Mouse (Mus musculus): ENCODE data around the gene Spred3. TPM values are rescaled to one million over a fixed set of nuclear protein-coding genes. Genes with fewer than 3 reads are reported as not detected.

Gene Spred3
- polyA plus RNA-seq, 1 experiment from 2014 or later, result 10.7 TPM

DNA sequence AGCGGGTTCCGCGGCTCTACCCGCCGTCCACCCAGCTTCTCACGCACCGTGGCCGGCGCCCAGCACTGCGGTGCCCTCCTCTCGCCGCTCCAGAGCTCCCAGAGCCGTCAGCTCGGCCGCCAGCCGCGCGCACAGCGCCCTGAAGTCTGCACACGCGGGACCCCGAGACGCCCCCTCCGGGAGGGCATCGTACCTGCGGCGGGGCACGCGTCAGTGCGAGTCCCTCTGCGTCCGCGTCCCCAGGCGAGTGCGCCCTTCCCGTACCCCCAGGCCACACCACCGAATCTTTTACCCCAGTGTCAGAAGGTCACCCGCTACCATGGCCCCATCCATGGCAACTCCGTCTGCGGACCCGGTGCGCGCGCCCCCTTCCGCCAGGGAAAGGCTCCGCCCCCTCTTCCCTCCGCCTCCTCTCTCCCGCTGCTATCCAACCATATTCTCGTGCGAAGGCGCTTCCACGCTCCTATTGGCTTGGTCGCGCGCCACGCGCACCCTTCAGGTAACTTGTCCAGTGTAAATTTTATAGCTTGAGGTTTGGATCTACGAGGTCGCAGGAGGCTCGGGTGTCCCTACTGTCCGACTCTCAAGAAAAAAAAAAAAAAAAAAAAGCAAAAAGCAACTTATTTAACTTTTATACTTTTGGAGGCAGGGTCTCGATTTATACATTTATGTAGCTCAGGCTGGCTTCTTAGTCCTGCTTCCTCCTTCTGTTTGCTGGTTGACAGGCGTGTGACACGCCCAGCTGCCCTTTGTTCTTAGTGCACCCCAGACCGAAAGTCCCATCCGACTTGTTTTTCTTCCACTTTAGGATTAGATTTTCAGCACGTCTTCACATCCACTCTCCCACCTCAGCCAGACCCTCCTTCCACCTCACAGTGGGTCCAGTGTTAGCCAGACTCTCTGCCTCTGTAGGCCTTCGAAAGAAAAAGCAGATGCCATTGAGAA is 14.1 kb downstream of the Spred3 start, which contains the start of gene Fam98c:
Gene Fam98c, minus strand, starts transcription at position 397 of the 945 bp plus-strand sequence.
- H3K36me3 ChIP-seq (ENCODE audit: control insufficient read depth, insufficient read depth, low read length), result no peaks in the 10 kb centered on the region
- peak within 1 kb of the TSS; percentile 92 for H3K4me2 ChIP-seq (ENCODE audit: low read length)
- H3K27ac ChIP-seq (ENCODE audit: low read length), result peak within 1 kb of the TSS; percentile 91
- H3K9me3 ChIP-seq (replicated peaks; ENCODE audit: control insufficient read depth, low read length, poor library complexity, severe bottlenecking), result no peaks in the 10 kb centered on the region
- H3K27me3 ChIP-seq (ENCODE audit: control insufficient read depth, insufficient read depth, low read depth, low read length), result peaks cover 4% of the 10 kb centered on the region
- H3K4me3 ChIP-seq (ENCODE audit: low read depth, low read length), result peak within 1 kb of the TSS; percentile 81
- 3% methylated on average over 61 of the region's 68 CpGs for WGBS
- ATAC-seq, result peak; percentile 88
- peaks cover 8% of the 10 kb centered on the region for H3K4me1 ChIP-seq (ENCODE audit: control insufficient read depth, insufficient read depth, low read length)
- peak within 1 kb of the TSS; percentile 78 for H3K9ac ChIP-seq (ENCODE audit: low read depth, low read length)

DNA sequence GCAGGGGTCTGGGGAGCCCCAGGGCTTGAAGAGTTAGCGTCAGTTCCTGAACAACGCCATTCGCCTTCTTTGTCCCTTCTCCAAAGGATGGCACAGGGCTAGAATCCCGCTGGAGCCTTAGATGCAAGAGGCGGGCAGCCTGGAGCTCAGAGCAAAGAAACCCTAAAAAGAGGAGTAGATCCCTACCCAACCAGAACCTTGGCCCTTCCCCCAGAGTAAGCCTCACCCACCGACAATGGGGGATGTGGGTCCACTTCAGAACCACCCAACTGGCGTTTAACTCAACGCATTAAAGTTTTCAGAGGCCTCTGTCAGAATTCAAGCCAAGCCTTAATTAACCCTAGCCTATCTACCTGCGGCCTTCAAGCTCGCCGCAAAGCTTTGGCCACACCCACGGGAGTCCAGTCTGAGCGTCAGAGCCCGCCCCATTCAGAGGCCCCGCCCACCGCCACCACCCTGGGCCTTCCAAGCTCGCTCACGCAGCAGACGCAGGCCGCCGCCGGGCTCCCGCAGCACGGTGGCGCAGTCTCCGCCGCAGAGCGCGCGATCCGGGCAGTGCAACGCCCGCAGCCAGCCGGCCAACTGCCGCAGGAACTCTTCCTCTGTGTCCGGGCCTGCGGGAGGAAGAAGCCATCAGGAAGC is 14.9 kb downstream of the Spred3 start:
- peak overlapping the region; percentile 92 for H3K4me2 ChIP-seq (ENCODE audit: low read length)
- H3K9me3 ChIP-seq (replicated peaks; ENCODE audit: control insufficient read depth, low read length, poor library complexity, severe bottlenecking), result no peaks in the 10 kb centered on the region
- H3K9ac ChIP-seq (ENCODE audit: low read depth, low read length), result peak overlapping the region; percentile 78
- H3K4me3 ChIP-seq (ENCODE audit: low read depth, low read length), result peak overlapping the region; percentile 81
- WGBS, result 8% methylated on average over 35 of the region's 37 CpGs
- H3K27ac ChIP-seq (ENCODE audit: low read length), result peak overlapping the region; percentile 91
- H3K36me3 ChIP-seq (ENCODE audit: control insufficient read depth, insufficient read depth, low read length), result no peaks in the 10 kb centered on the region
- H3K27me3 ChIP-seq (ENCODE audit: control insufficient read depth, insufficient read depth, low read depth, low read length), result peaks cover 4% of the 10 kb centered on the region
- H3K4me1 ChIP-seq (ENCODE audit: control insufficient read depth, insufficient read depth, low read length), result peaks cover 8% of the 10 kb centered on the region
- ATAC-seq, result peak; percentile 92

DNA sequence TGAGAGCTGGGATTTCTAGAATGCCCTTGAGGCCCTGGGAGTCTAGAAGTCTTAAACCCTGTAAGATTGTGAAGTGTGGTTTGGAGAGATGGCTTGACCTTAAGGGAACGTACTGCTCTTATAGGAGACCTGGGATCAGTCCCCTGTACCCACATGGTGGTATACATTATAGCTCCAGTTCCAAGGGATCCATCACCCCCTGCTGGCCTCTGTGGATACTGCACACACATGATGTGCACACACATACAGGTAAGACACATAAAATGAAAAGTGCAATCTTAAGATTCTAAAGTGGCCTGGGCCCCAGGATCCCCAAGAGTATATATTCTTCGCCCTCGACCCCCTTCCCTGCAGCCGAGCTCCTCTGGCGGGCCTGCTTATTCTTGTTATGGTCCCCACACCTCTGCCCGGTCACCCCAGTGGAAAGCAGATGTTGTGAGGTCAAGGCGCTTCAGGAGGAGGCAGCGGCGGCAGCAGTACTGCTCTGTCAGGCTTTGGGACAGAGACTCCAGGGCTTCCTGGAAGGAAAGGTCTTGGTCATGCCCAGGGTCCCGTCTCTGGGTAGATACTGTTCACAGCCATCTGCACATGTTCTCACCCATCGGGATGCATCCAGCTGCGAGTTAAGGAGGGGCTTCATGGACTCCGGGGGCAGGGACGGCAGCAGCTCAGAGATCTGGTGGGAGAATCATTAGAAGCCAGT is 16.0 kb downstream of the Spred3 start:
- Histone ChIP-seq H3K4me2 (ENCODE audit: low read length) (no peak overlapping the region), H3K4me3 (ENCODE audit: low read depth, low read length) (no peak overlapping the region), H3K9me3 (replicated peaks; ENCODE audit: control insufficient read depth, low read length, poor library complexity, severe bottlenecking) (no peaks in the 10 kb centered on the region), H3K27ac (ENCODE audit: low read length) (no peak overlapping the region), H3K9ac (ENCODE audit: low read depth, low read length) (no peak overlapping the region), H3K36me3 (ENCODE audit: control insufficient read depth, insufficient read depth, low read length) (no peaks in the 10 kb centered on the region), H3K4me1 (ENCODE audit: control insufficient read depth, insufficient read depth, low read length) (peaks cover 8% of the 10 kb centered on the region), H3K27me3 (ENCODE audit: control insufficient read depth, insufficient read depth, low read depth, low read length) (peaks cover 4% of the 10 kb centered on the region)
- 95% methylated on average over 14 of the region's 14 CpGs for WGBS
- no peak for ATAC-seq

DNA sequence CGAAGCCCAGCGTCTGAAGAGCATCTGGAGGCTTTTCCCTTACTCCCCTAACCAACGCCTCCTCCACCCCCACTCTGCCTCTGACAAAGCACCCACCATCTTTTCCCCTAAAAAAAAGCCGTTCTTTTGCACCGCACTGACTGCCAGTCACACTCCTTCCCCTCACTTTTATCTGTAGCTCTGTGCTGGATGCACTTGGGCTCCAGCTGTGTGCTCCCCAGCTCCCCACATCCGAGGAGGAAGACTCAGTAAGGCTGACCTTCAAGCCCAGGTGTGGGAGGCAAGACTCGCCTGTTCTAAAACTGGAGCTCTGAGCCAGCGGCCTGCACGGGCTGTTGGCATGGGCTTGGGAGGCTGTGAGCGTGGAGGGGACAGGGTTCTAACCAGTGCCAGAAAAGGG is 18.7 kb downstream of the Spred3 start:
- Histone ChIP-seq H3K9ac (ENCODE audit: low read depth, low read length) (no peak overlapping the region), H3K9me3 (replicated peaks; ENCODE audit: control insufficient read depth, low read length, poor library complexity, severe bottlenecking) (no peaks in the 10 kb centered on the region), H3K27me3 (ENCODE audit: control insufficient read depth, insufficient read depth, low read depth, low read length) (no peaks in the 10 kb centered on the region), H3K36me3 (ENCODE audit: control insufficient read depth, insufficient read depth, low read length) (no peaks in the 10 kb centered on the region), H3K4me1 (ENCODE audit: control insufficient read depth, insufficient read depth, low read length) (peaks cover 6% of the 10 kb centered on the region), H3K4me2 (ENCODE audit: low read length) (no peak overlapping the region), H3K27ac (ENCODE audit: low read length) (no peak overlapping the region), H3K4me3 (ENCODE audit: low read depth, low read length) (no peak overlapping the region)
- ATAC-seq, result no peak
- WGBS, result 63% methylated on average over 10 of the region's 10 CpGs

DNA sequence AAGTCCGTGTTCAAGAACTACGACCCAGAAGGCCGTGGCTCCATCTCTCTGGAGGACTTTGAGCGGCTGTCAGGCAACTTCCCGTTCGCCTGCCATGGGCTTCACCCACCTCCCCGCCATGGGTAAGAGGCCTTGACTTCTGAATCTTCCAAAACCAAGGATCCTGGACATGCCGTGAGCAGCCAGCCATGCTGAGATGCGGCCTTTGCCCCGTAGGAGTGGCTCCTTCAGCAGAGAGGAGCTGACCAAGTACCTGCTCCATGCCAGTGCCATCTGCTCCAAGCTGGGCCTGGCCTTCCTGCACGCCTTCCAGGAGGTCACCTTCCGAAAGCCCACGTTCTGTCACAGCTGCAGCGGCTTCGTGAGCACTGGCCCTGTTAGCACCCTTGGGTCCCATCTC is 21.4 kb downstream of the Spred3 start:
- no peaks in the 10 kb centered on the region for H3K4me1 ChIP-seq (ENCODE audit: control insufficient read depth, insufficient read depth, low read length)
- H3K4me2 ChIP-seq (ENCODE audit: low read length), result no peak overlapping the region
- WGBS, result 90% methylated on average over 15 of the region's 15 CpGs
- no peaks in the 10 kb centered on the region for H3K27me3 ChIP-seq (ENCODE audit: control insufficient read depth, insufficient read depth, low read depth, low read length)
- H3K9ac ChIP-seq (ENCODE audit: low read depth, low read length), result no peak overlapping the region
- H3K9me3 ChIP-seq (replicated peaks; ENCODE audit: control insufficient read depth, low read length, poor library complexity, severe bottlenecking), result no peaks in the 10 kb centered on the region
- no peak overlapping the region for H3K4me3 ChIP-seq (ENCODE audit: low read depth, low read length)
- no peak overlapping the region for H3K27ac ChIP-seq (ENCODE audit: low read length)
- H3K36me3 ChIP-seq (ENCODE audit: control insufficient read depth, insufficient read depth, low read length), result no peaks in the 10 kb centered on the region
- ATAC-seq, result no peak

DNA sequence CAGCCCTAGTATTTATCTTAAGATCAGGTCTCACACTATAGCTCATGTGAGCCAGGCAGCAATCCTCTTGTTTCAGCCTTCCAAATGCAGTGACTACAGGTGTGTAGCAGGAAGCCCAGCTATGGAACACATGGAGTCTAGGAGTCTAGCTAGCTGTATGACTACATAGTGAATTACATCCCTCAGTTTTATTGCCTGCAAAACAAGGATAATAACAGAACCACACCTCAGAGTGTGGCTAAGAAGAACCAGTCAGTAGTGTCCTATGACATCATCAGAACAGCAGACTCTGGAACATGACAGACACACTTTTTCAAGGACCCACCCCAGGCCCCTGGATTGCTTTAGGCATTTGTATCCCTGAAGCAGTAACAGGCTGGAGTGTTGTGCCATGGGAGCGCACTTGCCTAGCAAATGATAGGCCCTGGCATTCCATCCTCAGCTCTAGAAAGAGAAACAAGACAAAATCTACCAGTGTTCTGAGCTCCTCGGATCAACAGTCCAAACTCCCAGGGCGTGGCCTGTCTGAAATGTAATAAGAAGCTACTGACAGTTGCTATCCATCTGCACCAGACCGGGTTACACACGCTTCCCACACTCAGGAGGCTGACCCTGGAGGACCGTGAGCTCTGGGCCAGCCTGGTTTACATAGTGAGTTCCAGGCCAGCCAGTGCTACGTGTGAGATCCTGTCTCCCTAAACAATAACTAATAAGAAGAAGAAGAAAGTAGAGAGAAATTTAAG is 23.4 kb downstream of the Spred3 start:
- no peak overlapping the region for H3K4me3 ChIP-seq (ENCODE audit: low read depth, low read length)
- 87% methylated on average over 7 of the region's 7 CpGs for WGBS
- no peaks in the 10 kb centered on the region for H3K9me3 ChIP-seq (replicated peaks; ENCODE audit: control insufficient read depth, low read length, poor library complexity, severe bottlenecking)
- H3K27me3 ChIP-seq (ENCODE audit: control insufficient read depth, insufficient read depth, low read depth, low read length), result no peaks in the 10 kb centered on the region
- no peaks in the 10 kb centered on the region for H3K4me1 ChIP-seq (ENCODE audit: control insufficient read depth, insufficient read depth, low read length)
- no peaks in the 10 kb centered on the region for H3K36me3 ChIP-seq (ENCODE audit: control insufficient read depth, insufficient read depth, low read length)
- no peak overlapping the region for H3K27ac ChIP-seq (ENCODE audit: low read length)
- no peak overlapping the region for H3K4me2 ChIP-seq (ENCODE audit: low read length)
- H3K9ac ChIP-seq (ENCODE audit: low read depth, low read length), result no peak overlapping the region
- no peak for ATAC-seq

GRCm38 (mm10) chr7:29144006-29144405 is 26.2 kb downstream of the Spred3 start:
- no peak overlapping the region for H3K4me2 ChIP-seq (ENCODE audit: low read length)
- H3K4me3 ChIP-seq (ENCODE audit: low read depth, low read length), result no peak overlapping the region
- no peak overlapping the region for H3K9ac ChIP-seq (ENCODE audit: low read depth, low read length)
- 90% methylated on average over 4 of the region's 4 CpGs for WGBS
- H3K36me3 ChIP-seq (ENCODE audit: control insufficient read depth, insufficient read depth, low read length), result no peaks in the 10 kb centered on the region
- no peaks in the 10 kb centered on the region for H3K27me3 ChIP-seq (ENCODE audit: control insufficient read depth, insufficient read depth, low read depth, low read length)
- no peaks in the 10 kb centered on the region for H3K4me1 ChIP-seq (ENCODE audit: control insufficient read depth, insufficient read depth, low read length)
- no peak for ATAC-seq
- H3K9me3 ChIP-seq (replicated peaks; ENCODE audit: control insufficient read depth, low read length, poor library complexity, severe bottlenecking), result no peaks in the 10 kb centered on the region
- H3K27ac ChIP-seq (ENCODE audit: low read length), result no peak overlapping the region

- ATAC-seq, result no peak
- H3K9me3 ChIP-seq (replicated peaks; ENCODE audit: control insufficient read depth, low read length, poor library complexity, severe bottlenecking), result no peaks in the 10 kb centered on the region
- H3K4me3 ChIP-seq (ENCODE audit: low read depth, low read length), result no peak overlapping the region
- H3K27me3 ChIP-seq (ENCODE audit: control insufficient read depth, insufficient read depth, low read depth, low read length), result no peaks in the 10 kb centered on the region
- whole genome bisulfite sequencing, result 88% methylated on average over 8 of the region's 8 CpGs
- no peak overlapping the region for H3K27ac ChIP-seq (ENCODE audit: low read length)
- H3K36me3 ChIP-seq (ENCODE audit: control insufficient read depth, insufficient read depth, low read length), result no peaks in the 10 kb centered on the region
- H3K4me2 ChIP-seq (ENCODE audit: low read length), result no peak overlapping the region
- H3K4me1 ChIP-seq (ENCODE audit: control insufficient read depth, insufficient read depth, low read length), result no peaks in the 10 kb centered on the region
- no peak overlapping the region for H3K9ac ChIP-seq (ENCODE audit: low read depth, low read length)
Measured at GRCm38 (mm10) chr7:29141416-29141815, 28.8 kb downstream of the Spred3 start.
